Mouse (Mus musculus): Measurements from ENCODE around the gene Dbn1. TPM values are rescaled to one million over a fixed set of nuclear protein-coding genes. Genes with fewer than 3 reads are reported as not detected.

Dbn1 gene
- polyA plus RNA-seq, 1 experiment from 2014 or later = 153 TPM

- no peak for ATAC-seq (ENCODE audit: insufficient read depth)
- Histone ChIP-seq H3K4me3 (ENCODE audit: low read depth, low read length) (no peak overlapping the region), H3K9ac (no peak overlapping the region), H3K27ac (ENCODE audit: low read depth) (no peak overlapping the region), H3K9me3 (ENCODE audit: low read depth, low read length) (no peaks in the 10 kb centered on the region), H3K27me3 (ENCODE audit: insufficient read depth, low read length) (no peaks in the 10 kb centered on the region), H3K4me2 (no peak overlapping the region), H3K36me3 (ENCODE audit: insufficient read depth) (peaks cover 95% of the 10 kb centered on the region), H3K4me1 (ENCODE audit: insufficient read depth) (no peaks in the 10 kb centered on the region)
- TF ChIP-seq CTCF (IDR thresholded peaks at IDR 0.05; ENCODE audit: low read depth) = no peak
- DNase-seq = no peak
- 82% methylated on average over 8 of the region's 8 CpGs for WGBS
Measured at GRCm38 (mm10) chr13:55502405-55502804, 14.5 kb upstream of the Dbn1 start.

DNA sequence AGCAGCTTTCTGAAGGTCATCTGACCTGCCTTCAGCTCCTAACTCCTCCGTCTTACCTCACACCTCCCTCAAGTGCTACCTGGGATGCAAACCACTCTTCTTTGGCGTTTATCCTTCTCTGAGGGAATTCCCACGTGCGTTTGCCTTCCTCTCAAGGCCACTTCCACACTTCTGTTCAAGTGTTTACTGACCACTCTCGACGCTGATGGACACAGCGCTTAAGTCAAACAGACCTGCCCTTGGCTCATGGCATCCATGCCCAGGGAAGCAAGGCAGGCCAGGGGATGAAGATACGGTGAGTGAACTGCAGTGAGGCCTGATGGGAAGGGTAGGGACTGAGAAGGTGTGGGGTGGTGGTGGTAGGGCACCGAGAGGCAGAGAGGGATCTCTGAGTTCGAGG lies 12.7 kb upstream of the Dbn1 start:
- Histone ChIP-seq H3K27me3 (ENCODE audit: insufficient read depth, low read length) (no peaks in the 10 kb centered on the region), H3K36me3 (ENCODE audit: insufficient read depth) (peaks cover 82% of the 10 kb centered on the region), H3K4me2 (no peak overlapping the region), H3K9me3 (ENCODE audit: low read depth, low read length) (no peaks in the 10 kb centered on the region), H3K4me1 (ENCODE audit: insufficient read depth) (no peaks in the 10 kb centered on the region; the same call in 1 of the 2 replicates), H3K27ac (ENCODE audit: low read depth) (no peak overlapping the region), H3K9ac (no peak overlapping the region), H3K4me3 (ENCODE audit: low read depth, low read length) (no peak overlapping the region)
- DNase-seq (peak; percentile 35), ATAC-seq (ENCODE audit: insufficient read depth) (no peak)
- TF ChIP-seq CTCF (IDR thresholded peaks at IDR 0.05; ENCODE audit: low read depth) = no peak
- 54% methylated on average over 10 of the region's 10 CpGs for WGBS

GRCm38 (mm10) chr13:55498906-55499305 lies 11.0 kb upstream of the Dbn1 start:
- Histone ChIP-seq H3K36me3 (ENCODE audit: insufficient read depth) (peaks cover 67% of the 10 kb centered on the region), H3K27ac (ENCODE audit: low read depth) (no peak overlapping the region), H3K9me3 (ENCODE audit: low read depth, low read length) (no peaks in the 10 kb centered on the region), H3K4me3 (ENCODE audit: low read depth, low read length) (no peak overlapping the region), H3K4me1 (ENCODE audit: insufficient read depth) (peaks cover 3% of the 10 kb centered on the region; the same call in 1 of the 2 replicates), H3K27me3 (ENCODE audit: insufficient read depth, low read length) (no peaks in the 10 kb centered on the region), H3K4me2 (no peak overlapping the region), H3K9ac (no peak overlapping the region)
- DNase-seq (no peak), ATAC-seq (ENCODE audit: insufficient read depth) (no peak)
- WGBS = 55% methylated on average over 11 of the region's 11 CpGs
- TF ChIP-seq CTCF (IDR thresholded peaks at IDR 0.05; ENCODE audit: low read depth) = no peak

GRCm38 (mm10) chr13:55496661-55497060 lies 8.8 kb upstream of the Dbn1 start:
- DNase-seq = no peak
- 80% methylated on average over 6 of the region's 6 CpGs for WGBS
- H3K36me3 ChIP-seq (ENCODE audit: insufficient read depth) = peaks cover 45% of the 10 kb centered on the region
- no peak overlapping the region for H3K4me3 ChIP-seq (ENCODE audit: low read depth, low read length)
- no peak for ATAC-seq (ENCODE audit: insufficient read depth)
- H3K4me2 ChIP-seq = no peak overlapping the region
- no peak overlapping the region for H3K27ac ChIP-seq (ENCODE audit: low read depth)
- H3K9me3 ChIP-seq (ENCODE audit: low read depth, low read length) = no peaks in the 10 kb centered on the region
- no peak for TF ChIP-seq CTCF (IDR thresholded peaks at IDR 0.05; ENCODE audit: low read depth)
- H3K27me3 ChIP-seq (ENCODE audit: insufficient read depth, low read length) = no peaks in the 10 kb centered on the region
- H3K4me1 ChIP-seq (ENCODE audit: insufficient read depth) = peaks cover 3% of the 10 kb centered on the region; the same call in 1 of the 2 replicates
- H3K9ac ChIP-seq = no peak overlapping the region

DNA sequence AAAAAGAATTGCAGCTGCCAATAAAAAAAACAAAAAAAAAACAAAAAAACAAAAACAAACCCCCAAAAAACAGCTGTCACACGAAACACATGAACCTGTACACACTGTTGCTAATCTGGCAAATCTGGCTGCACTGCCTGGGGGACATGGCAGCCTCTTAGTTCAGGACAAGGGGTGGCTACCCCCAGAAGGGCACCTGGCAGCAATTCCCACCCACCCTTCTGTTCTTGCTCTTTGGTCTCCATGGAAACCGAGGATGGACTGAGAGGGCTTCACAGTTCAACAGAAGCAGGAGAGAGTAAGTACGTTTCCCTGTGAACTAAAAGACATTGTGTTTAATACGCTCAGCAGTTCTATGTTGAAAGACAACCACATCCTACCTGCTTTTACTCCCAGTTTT lies 7.8 kb upstream of the Dbn1 start:
- TF ChIP-seq CTCF (IDR thresholded peaks at IDR 0.05; ENCODE audit: low read depth) = no peak
- peaks cover 3% of the 10 kb centered on the region; the same call in 1 of the 2 replicates for H3K4me1 ChIP-seq (ENCODE audit: insufficient read depth)
- no peaks in the 10 kb centered on the region for H3K27me3 ChIP-seq (ENCODE audit: insufficient read depth, low read length)
- H3K9me3 ChIP-seq (ENCODE audit: low read depth, low read length) = no peaks in the 10 kb centered on the region
- DNase-seq = no peak
- H3K4me3 ChIP-seq (ENCODE audit: low read depth, low read length) = no peak overlapping the region
- H3K4me2 ChIP-seq = no peak overlapping the region
- ATAC-seq (ENCODE audit: insufficient read depth) = no peak
- H3K9ac ChIP-seq = no peak overlapping the region
- no peak overlapping the region for H3K27ac ChIP-seq (ENCODE audit: low read depth)
- WGBS = 35% methylated on average over 4 of the region's 4 CpGs
- H3K36me3 ChIP-seq (ENCODE audit: insufficient read depth) = peaks cover 37% of the 10 kb centered on the region

DNA sequence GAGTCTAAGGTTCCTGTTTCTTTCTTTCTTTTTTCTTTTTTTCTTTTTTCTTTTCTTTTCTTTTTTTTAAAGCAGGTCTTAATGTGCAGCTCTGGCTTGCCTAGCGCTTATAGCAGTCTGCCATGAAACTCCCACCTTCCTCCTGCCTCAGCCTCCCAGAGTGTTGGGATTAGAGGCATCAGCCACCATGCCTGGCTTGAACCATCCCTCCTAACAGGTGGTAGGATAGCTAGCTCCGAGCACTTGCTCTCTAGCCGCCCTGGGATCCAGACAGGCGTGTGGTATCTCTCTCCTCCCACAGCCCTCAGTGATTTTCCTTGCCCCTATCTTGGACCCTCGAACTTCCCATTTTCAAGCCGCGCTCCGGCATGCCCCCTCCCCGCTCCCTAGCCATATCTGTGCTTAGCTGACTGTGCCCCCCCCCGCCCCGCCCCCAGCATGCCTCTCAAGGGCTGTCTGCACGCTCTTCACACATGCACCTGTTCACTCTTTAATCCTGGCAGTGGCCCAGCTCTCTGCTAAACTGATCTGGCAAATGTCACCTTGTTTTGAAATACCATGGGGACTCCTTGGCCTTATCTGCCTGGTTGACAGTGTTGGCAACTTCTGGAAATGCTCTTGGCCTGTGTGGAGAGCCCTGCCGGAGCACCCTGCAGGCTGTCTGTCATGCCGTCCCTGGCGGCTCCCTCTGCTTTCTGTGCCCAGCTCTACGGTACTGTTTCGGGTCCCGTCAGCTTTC lies 7.1 kb upstream of the Dbn1 start:
- Histone ChIP-seq H3K9me3 (ENCODE audit: low read depth, low read length) (no peaks in the 10 kb centered on the region), H3K36me3 (ENCODE audit: insufficient read depth) (peaks cover 31% of the 10 kb centered on the region), H3K9ac (no peak overlapping the region), H3K4me1 (ENCODE audit: insufficient read depth) (peaks cover 3% of the 10 kb centered on the region; the same call in 1 of the 2 replicates), H3K4me2 (no peak overlapping the region), H3K27me3 (ENCODE audit: insufficient read depth, low read length) (no peaks in the 10 kb centered on the region), H3K27ac (ENCODE audit: low read depth) (no peak overlapping the region), H3K4me3 (ENCODE audit: low read depth, low read length) (no peak overlapping the region)
- ATAC-seq (ENCODE audit: insufficient read depth) (peak; percentile 29; the same call in 1 of the 2 replicates), DNase-seq (peak; percentile 54)
- 13% methylated on average over 18 of the region's 18 CpGs for WGBS
- no peak for TF ChIP-seq CTCF (IDR thresholded peaks at IDR 0.05; ENCODE audit: low read depth)

GRCm38 (mm10) chr13:55494257-55494656 lies 6.3 kb upstream of the Dbn1 start:
- DNase-seq = no peak
- H3K27ac ChIP-seq (ENCODE audit: low read depth) = no peak overlapping the region
- TF ChIP-seq CTCF (IDR thresholded peaks at IDR 0.05; ENCODE audit: low read depth) = no peak
- H3K9me3 ChIP-seq (ENCODE audit: low read depth, low read length) = no peaks in the 10 kb centered on the region
- H3K27me3 ChIP-seq (ENCODE audit: insufficient read depth, low read length) = no peaks in the 10 kb centered on the region
- peaks cover 24% of the 10 kb centered on the region for H3K36me3 ChIP-seq (ENCODE audit: insufficient read depth)
- no peak overlapping the region for H3K4me3 ChIP-seq (ENCODE audit: low read depth, low read length)
- 0 out of 2 replicates have a peak, but pooled peaks have one; percentile 19 for ATAC-seq (ENCODE audit: insufficient read depth)
- 8% methylated on average over 2 of the region's 2 CpGs for WGBS
- peaks cover 3% of the 10 kb centered on the region; the same call in 1 of the 2 replicates for H3K4me1 ChIP-seq (ENCODE audit: insufficient read depth)
- H3K4me2 ChIP-seq = no peak overlapping the region
- H3K9ac ChIP-seq = no peak overlapping the region
